Mouse (Mus musculus) layer of hippocampus, postnatal 25 days (tissue): ENCODE measurements around the gene Mlycd. TPM values are rescaled to one million over a fixed set of nuclear protein-coding genes. Genes with fewer than 3 reads are reported as not detected.

Source experiments
- DNase-seq, 2 experiments: peaks; one replicate each; pipeline ENCODE4 v3.0.0; 2022; ENCODE audit warnings: mixed read lengths in 2 of 2, low spot score in 1 of 2; ENCODE audit errors: extremely low spot score in 1 of 2
- total RNA-seq, 2 experiments: library from RNA; stranded (reverse); gene quantifications; 2 replicates each; pipeline ENCODE4 v1.2.3; 2021

Gene Mlycd
- total RNA-seq, 2 experiments from 2014 or later: 28.7 to 30.0 TPM

DNA sequence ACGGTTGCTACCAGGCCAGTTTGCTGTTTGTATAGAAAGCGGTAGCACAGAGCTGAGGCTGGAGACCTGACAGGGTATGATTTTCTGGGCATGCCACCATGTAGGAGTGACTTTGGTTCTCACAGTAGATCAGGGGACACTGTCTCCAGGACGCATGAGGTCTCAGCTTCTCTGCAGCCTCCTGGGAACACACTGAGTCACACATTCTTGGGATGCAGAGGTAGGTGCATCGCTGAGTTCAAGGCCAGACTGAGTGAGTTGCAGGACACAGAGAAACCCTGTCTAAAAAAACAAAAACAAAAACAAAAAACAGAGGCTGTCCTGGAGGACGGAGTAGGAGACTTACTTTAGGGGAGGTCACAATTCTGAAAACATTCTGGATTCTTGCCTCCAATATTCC lies 58.2 kb downstream of the Mlycd start:
- DNase-seq: no peak

DNA sequence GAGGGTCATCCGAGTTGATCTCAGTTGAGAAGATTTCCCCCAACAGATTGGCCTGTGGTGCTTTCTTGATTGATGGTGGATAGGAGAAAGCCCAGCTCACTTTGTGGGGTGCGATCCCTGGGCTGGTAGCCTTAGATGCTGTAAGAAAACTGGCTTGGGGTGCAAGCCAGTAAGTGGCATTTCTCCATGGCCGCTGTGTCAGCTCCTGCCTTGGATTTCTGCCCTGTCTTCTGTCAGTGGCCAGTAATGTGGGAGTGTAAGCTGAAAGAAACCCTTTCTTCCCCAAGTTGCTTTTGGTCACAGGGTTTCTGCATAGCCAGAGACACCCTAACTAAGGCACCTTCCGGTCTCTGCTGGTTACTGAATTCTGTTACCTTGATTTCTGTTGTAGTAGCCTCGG lies 61.4 kb downstream of the Mlycd start:
- DNase-seq: no peak

DNA sequence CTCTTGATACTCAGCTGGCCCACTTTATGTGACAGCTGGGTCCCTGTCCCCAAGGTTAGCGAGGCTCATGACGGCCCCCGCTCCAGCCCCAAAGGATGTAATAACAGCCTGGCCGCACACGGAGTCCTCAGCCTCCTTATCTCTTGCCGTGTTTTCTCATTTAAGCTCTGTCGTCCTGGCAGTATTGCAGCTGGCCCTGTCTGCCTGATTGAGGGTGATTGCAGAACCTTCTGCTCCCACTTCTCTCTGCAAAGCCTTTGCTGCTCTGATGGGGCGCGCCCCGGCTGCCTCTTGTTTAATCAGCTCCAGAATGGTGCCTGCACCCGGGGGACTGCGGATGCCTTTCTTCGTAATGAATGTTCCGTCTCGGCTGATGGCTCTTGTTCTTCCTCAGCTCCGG lies 65.0 kb downstream of the Mlycd start:
- no peak for DNase-seq

Other genes with a start within 250 kb of the Mlycd start
- 100 to 1,000 TPM; 364 to 405 TPM for gene Hsbp1, start 50.4 kb upstream of the Mlycd start, total RNA-seq
- gene Osgin1, start 39.2 kb downstream of the Mlycd start, total RNA-seq: under 1 TPM; 0.42 to 0.49 TPM
- 100 to 1,000 TPM; 101 to 115 TPM for gene Necab2, start 51.8 kb downstream of the Mlycd start, total RNA-seq
- under 1 TPM; 0.23 to 0.44 TPM for gene Slc38a8, start 106.8 kb downstream of the Mlycd start, total RNA-seq
- 10 to 100 TPM; 69.2 to 78.8 TPM for gene Mbtps1, start 163.9 kb downstream of the Mlycd start, total RNA-seq
- gene Hsdl1, start 180.3 kb downstream of the Mlycd start, total RNA-seq: 10 to 100 TPM; 42.8 to 46.7 TPM
- under 1 TPM; 0.12 to 0.22 TPM for gene Dnaaf1, start 180.4 kb downstream of the Mlycd start, total RNA-seq
- 10 to 100 TPM; 10.5 to 11.1 TPM for gene Taf1c, start 210.3 kb downstream of the Mlycd start, total RNA-seq
- under 1 TPM in 1 of 2 experiments, not detected in 1; 0.39 TPM for gene Adad2, start 217.9 kb downstream of the Mlycd start, total RNA-seq
- gene Kcng4, start 240.8 kb downstream of the Mlycd start, total RNA-seq: 1 to 10 TPM; 3.4 to 4.6 TPM